Mouse (Mus musculus): ENCODE data around the gene Arhgap35. TPM values are rescaled to one million over a fixed set of nuclear protein-coding genes. Genes with fewer than 3 reads are reported as not detected.

The Arhgap35 gene
- polyA plus RNA-seq, 1 experiment from 2014 or later, result 29.6 TPM

GRCm38 (mm10) chr7:16557251-16557650 is 57.5 kb downstream of the Arhgap35 start:
- no peaks in the 10 kb centered on the region for H3K27me3 ChIP-seq (replicated peaks; ENCODE audit: control insufficient read depth, insufficient read depth, low read length)
- no peak overlapping the region for H3K4me3 ChIP-seq (ENCODE audit: low read depth, low read length)
- H3K9ac ChIP-seq (ENCODE audit: low read length), result no peak overlapping the region
- H3K9me3 ChIP-seq (replicated peaks; ENCODE audit: control insufficient read depth, low read length), result no peaks in the 10 kb centered on the region
- WGBS, result 58% methylated on average over 4 of the region's 4 CpGs
- ATAC-seq (no peak), DNase-seq (ENCODE audit: low spot score) (peak; percentile 6)
- no peak overlapping the region for H3K4me2 ChIP-seq (ENCODE audit: low read length)
- H3K4me1 ChIP-seq (ENCODE audit: control insufficient read depth, insufficient read depth, low read length), result peaks cover 5% of the 10 kb centered on the region
- no peak overlapping the region for H3K27ac ChIP-seq (ENCODE audit: low read depth, low read length)
- H3K36me3 ChIP-seq (ENCODE audit: control insufficient read depth, insufficient read depth, low read length), result peaks cover 27% of the 10 kb centered on the region

GRCm38 (mm10) chr7:16554215-16554614 is 60.6 kb downstream of the Arhgap35 start:
- Histone ChIP-seq H3K4me1 (ENCODE audit: control insufficient read depth, insufficient read depth, low read length) (peaks cover 5% of the 10 kb centered on the region), H3K4me3 (ENCODE audit: low read depth, low read length) (no peak overlapping the region), H3K9me3 (replicated peaks; ENCODE audit: control insufficient read depth, low read length) (no peaks in the 10 kb centered on the region), H3K27ac (ENCODE audit: low read depth, low read length) (no peak overlapping the region), H3K36me3 (ENCODE audit: control insufficient read depth, insufficient read depth, low read length) (no peaks in the 10 kb centered on the region), H3K4me2 (ENCODE audit: low read length) (no peak overlapping the region), H3K27me3 (replicated peaks; ENCODE audit: control insufficient read depth, insufficient read depth, low read length) (no peaks in the 10 kb centered on the region), H3K9ac (ENCODE audit: low read length) (no peak overlapping the region)
- 96% methylated on average over 3 of the region's 3 CpGs for WGBS
- no peak for ATAC-seq
- no peak for DNase-seq (ENCODE audit: low spot score)

- H3K4me1 ChIP-seq (ENCODE audit: control insufficient read depth, insufficient read depth, low read length), result no peaks in the 10 kb centered on the region
- H3K4me2 ChIP-seq (ENCODE audit: low read length), result no peak overlapping the region
- ATAC-seq (no peak), DNase-seq (ENCODE audit: low spot score) (no peak)
- no peak overlapping the region for H3K4me3 ChIP-seq (ENCODE audit: low read depth, low read length)
- no peak overlapping the region for H3K9ac ChIP-seq (ENCODE audit: low read length)
- no peak overlapping the region for H3K27ac ChIP-seq (ENCODE audit: low read depth, low read length)
- H3K9me3 ChIP-seq (replicated peaks; ENCODE audit: control insufficient read depth, low read length), result no peaks in the 10 kb centered on the region
- no peaks in the 10 kb centered on the region for H3K27me3 ChIP-seq (replicated peaks; ENCODE audit: control insufficient read depth, insufficient read depth, low read length)
- H3K36me3 ChIP-seq (ENCODE audit: control insufficient read depth, insufficient read depth, low read length), result peaks cover 19% of the 10 kb centered on the region
- 97% methylated on average over 1 of the region's 1 CpGs for WGBS
Measured at GRCm38 (mm10) chr7:16551581-16551980, 63.2 kb downstream of the Arhgap35 start.

GRCm38 (mm10) chr7:16549299-16549698 is 65.5 kb downstream of the Arhgap35 start:
- no peak for ATAC-seq
- H3K27me3 ChIP-seq (replicated peaks; ENCODE audit: control insufficient read depth, insufficient read depth, low read length), result no peaks in the 10 kb centered on the region

GRCm38 (mm10) chr7:16544770-16545169 is 70.0 kb downstream of the Arhgap35 start:
- Histone ChIP-seq H3K9ac (ENCODE audit: low read length) (no peak overlapping the region), H3K9me3 (replicated peaks; ENCODE audit: control insufficient read depth, low read length) (no peaks in the 10 kb centered on the region), H3K36me3 (ENCODE audit: control insufficient read depth, insufficient read depth, low read length) (peaks cover 43% of the 10 kb centered on the region), H3K27ac (ENCODE audit: low read depth, low read length) (no peak overlapping the region), H3K4me3 (ENCODE audit: low read depth, low read length) (no peak overlapping the region), H3K4me1 (ENCODE audit: control insufficient read depth, insufficient read depth, low read length) (no peaks in the 10 kb centered on the region), H3K27me3 (replicated peaks; ENCODE audit: control insufficient read depth, insufficient read depth, low read length) (no peaks in the 10 kb centered on the region), H3K4me2 (ENCODE audit: low read length) (no peak overlapping the region)
- ATAC-seq (no peak), DNase-seq (ENCODE audit: low spot score) (no peak)
- 88% methylated on average over 8 of the region's 8 CpGs for WGBS

More at GRCm38 (mm10) chr7:16549299-16549698, 65.5 kb downstream of the Arhgap35 start:
- H3K4me1 ChIP-seq (ENCODE audit: control insufficient read depth, insufficient read depth, low read length), result no peaks in the 10 kb centered on the region
- H3K9me3 ChIP-seq (replicated peaks; ENCODE audit: control insufficient read depth, low read length), result no peaks in the 10 kb centered on the region
- WGBS, result 100% methylated on average over 1 of the region's 1 CpGs
- no peak overlapping the region for H3K4me2 ChIP-seq (ENCODE audit: low read length)
- H3K4me3 ChIP-seq (ENCODE audit: low read depth, low read length), result no peak overlapping the region
- H3K36me3 ChIP-seq (ENCODE audit: control insufficient read depth, insufficient read depth, low read length), result peaks cover 33% of the 10 kb centered on the region
- H3K9ac ChIP-seq (ENCODE audit: low read length), result no peak overlapping the region
- H3K27ac ChIP-seq (ENCODE audit: low read depth, low read length), result no peak overlapping the region
- no peak for DNase-seq (ENCODE audit: low spot score)

- Histone ChIP-seq H3K9me3 (replicated peaks; ENCODE audit: control insufficient read depth, low read length) (no peaks in the 10 kb centered on the region), H3K36me3 (ENCODE audit: control insufficient read depth, insufficient read depth, low read length) (peaks cover 41% of the 10 kb centered on the region), H3K27me3 (replicated peaks; ENCODE audit: control insufficient read depth, insufficient read depth, low read length) (no peaks in the 10 kb centered on the region), H3K4me3 (ENCODE audit: low read depth, low read length) (no peak overlapping the region), H3K9ac (ENCODE audit: low read length) (no peak overlapping the region), H3K4me2 (ENCODE audit: low read length) (no peak overlapping the region), H3K4me1 (ENCODE audit: control insufficient read depth, insufficient read depth, low read length) (no peaks in the 10 kb centered on the region), H3K27ac (ENCODE audit: low read depth, low read length) (no peak overlapping the region)
- no peak for DNase-seq (ENCODE audit: low spot score)
- no peak for ATAC-seq
- WGBS, result 93% methylated on average over 5 of the region's 5 CpGs
Measured at GRCm38 (mm10) chr7:16537220-16537903, 77.4 kb downstream of the Arhgap35 start.

- Histone ChIP-seq H3K4me3 (ENCODE audit: low read depth, low read length) (no peak overlapping the region), H3K9ac (ENCODE audit: low read length) (no peak overlapping the region), H3K27ac (ENCODE audit: low read depth, low read length) (no peak overlapping the region), H3K27me3 (replicated peaks; ENCODE audit: control insufficient read depth, insufficient read depth, low read length) (no peaks in the 10 kb centered on the region), H3K9me3 (replicated peaks; ENCODE audit: control insufficient read depth, low read length) (no peaks in the 10 kb centered on the region), H3K4me1 (ENCODE audit: control insufficient read depth, insufficient read depth, low read length) (no peaks in the 10 kb centered on the region), H3K36me3 (ENCODE audit: control insufficient read depth, insufficient read depth, low read length) (peaks cover 20% of the 10 kb centered on the region), H3K4me2 (ENCODE audit: low read length) (no peak overlapping the region)
- ATAC-seq (no peak), DNase-seq (ENCODE audit: low spot score) (no peak)
- WGBS, result 90% methylated on average over 2 of the region's 2 CpGs
Measured at GRCm38 (mm10) chr7:16525995-16526394, 88.8 kb downstream of the Arhgap35 start.

- Histone ChIP-seq H3K4me3 (ENCODE audit: low read depth, low read length) (no peak overlapping the region), H3K9me3 (replicated peaks; ENCODE audit: control insufficient read depth, low read length) (no peaks in the 10 kb centered on the region), H3K9ac (ENCODE audit: low read length) (no peak overlapping the region), H3K36me3 (ENCODE audit: control insufficient read depth, insufficient read depth, low read length) (peaks cover 20% of the 10 kb centered on the region), H3K27me3 (replicated peaks; ENCODE audit: control insufficient read depth, insufficient read depth, low read length) (no peaks in the 10 kb centered on the region), H3K4me1 (ENCODE audit: control insufficient read depth, insufficient read depth, low read length) (no peaks in the 10 kb centered on the region), H3K4me2 (ENCODE audit: low read length) (no peak overlapping the region), H3K27ac (ENCODE audit: low read depth, low read length) (no peak overlapping the region)
- DNase-seq (ENCODE audit: low spot score), result no peak
- ATAC-seq, result no peak
- 88% methylated on average over 3 of the region's 3 CpGs for WGBS
Measured at GRCm38 (mm10) chr7:16525448-16525847, 89.3 kb downstream of the Arhgap35 start.

- H3K27ac ChIP-seq (ENCODE audit: low read depth, low read length), result no peak overlapping the region
- ATAC-seq, result no peak
- no peaks in the 10 kb centered on the region for H3K27me3 ChIP-seq (replicated peaks; ENCODE audit: control insufficient read depth, insufficient read depth, low read length)
- H3K4me3 ChIP-seq (ENCODE audit: low read depth, low read length), result no peak overlapping the region
- DNase-seq (ENCODE audit: low spot score), result no peak
- 75% methylated on average over 2 of the region's 2 CpGs for WGBS
- H3K4me1 ChIP-seq (ENCODE audit: control insufficient read depth, insufficient read depth, low read length), result no peaks in the 10 kb centered on the region
- H3K36me3 ChIP-seq (ENCODE audit: control insufficient read depth, insufficient read depth, low read length), result peaks cover 18% of the 10 kb centered on the region; the same call in 1 of the 2 replicates
- no peak overlapping the region for H3K9ac ChIP-seq (ENCODE audit: low read length)
- no peak overlapping the region for H3K4me2 ChIP-seq (ENCODE audit: low read length)
- no peaks in the 10 kb centered on the region for H3K9me3 ChIP-seq (replicated peaks; ENCODE audit: control insufficient read depth, low read length)
Measured at GRCm38 (mm10) chr7:16524308-16524707, 90.5 kb downstream of the Arhgap35 start.

Data from forebrain, embryonic 14.5 days (tissue).